Mouse (Mus musculus) hindbrain, embryonic 15.5 days (tissue): ENCODE data around the gene Atp11a. TPM values are rescaled to one million over a fixed set of nuclear protein-coding genes. Genes with fewer than 3 reads are reported as not detected.

ENCODE experiments used
- ATAC-seq: fragments of 200-750 bp; cut with Nextera tagmentation; 2 replicates; pipeline ENCODE4 v1.8.0; 2017; ENCODE audit warnings: low read depth, moderate number of reproducible peaks, moderate TSS enrichment; ENCODE audit not compliant: low FRiP score
- H3K27ac ChIP-seq: fragments of 300-500 bp; sonication (generic); replicated peaks from 2 replicates; pipeline ENCODE4 v1.5.1; 2015; ENCODE audit warnings: mild to moderate bottlenecking, inconsistent platforms
- H3K27me3 ChIP-seq: fragments of 300-500 bp; sonication (generic); 2 replicates; pipeline ENCODE4 v1.6.1; 2015; ENCODE audit warnings: control low read depth, inconsistent platforms
- H3K36me3 ChIP-seq: fragments of 300-500 bp; sonication (generic); 2 replicates; pipeline ENCODE4 v1.6.1; 2015; ENCODE audit warnings: control low read depth, inconsistent platforms
- H3K4me1 ChIP-seq: fragments of 300-500 bp; sonication (generic); replicated peaks from 2 replicates; pipeline ENCODE4 v1.6.1; 2015; ENCODE audit warnings: control low read depth, inconsistent platforms
- H3K4me2 ChIP-seq: fragments of 300-500 bp; sonication (generic); 2 replicates; pipeline ENCODE4 v1.6.1; 2015; ENCODE audit warnings: moderate library complexity, mild to moderate bottlenecking, inconsistent platforms
- H3K4me3 ChIP-seq: fragments of 300-500 bp; sonication (generic); 2 replicates; pipeline ENCODE4 v1.5.1; 2015; ENCODE audit warnings: mild to moderate bottlenecking, inconsistent platforms
- H3K9ac ChIP-seq: fragments of 300-500 bp; sonication (generic); 2 replicates; pipeline ENCODE4 v1.6.1; 2015; ENCODE audit warnings: inconsistent platforms
- H3K9me3 ChIP-seq: fragments of 300-500 bp; sonication (generic); 2 replicates; pipeline ENCODE4 v1.6.1; 2016; ENCODE audit warnings: control low read depth, inconsistent platforms
- WGBS: fragments of 180-500 bp; shearing (Covaris S2); methylation state at CpG from one replicate; pipeline ENCODE4 v1.1.7; 2015; 5-methylcytosine and 5-hydroxymethylcytosine counted together
- polyA plus RNA-seq: library from polyadenylated mRNA; unstranded; fragments of >200 nt; fragmentation: Nextera tagmentation; extraction: Ambion mirVana; gene quantifications from 2 replicates; pipeline ENCODE4 v1.2.1, GENCODE M21; 2015

Gene Atp11a
- polyA plus RNA-seq, 1 experiment from 2014 or later: 14.1 TPM

- Histone ChIP-seq H3K27ac (no peak overlapping the region), H3K4me2 (no peak overlapping the region), H3K36me3 (no peaks in the 10 kb centered on the region), H3K27me3 (no peaks in the 10 kb centered on the region), H3K9me3 (no peaks in the 10 kb centered on the region), H3K4me1 (no peaks in the 10 kb centered on the region; the same call in 1 of the 2 replicates), H3K9ac (no peak overlapping the region), H3K4me3 (no peak overlapping the region)
- ATAC-seq: no peak
- WGBS: 84% methylated on average over 4 of the region's 4 CpGs
Measured at GRCm38 (mm10) chr8:12774872-12775298, 18.1 kb downstream of the Atp11a start.

GRCm38 (mm10) chr8:12775302-12775975 lies 18.6 kb downstream of the Atp11a start:
- H3K4me2 ChIP-seq: no peak overlapping the region
- no peak for ATAC-seq
- H3K4me3 ChIP-seq: no peak overlapping the region
- H3K27ac ChIP-seq: no peak overlapping the region
- no peaks in the 10 kb centered on the region for H3K27me3 ChIP-seq
- no peaks in the 10 kb centered on the region; the same call in 1 of the 2 replicates for H3K4me1 ChIP-seq
- H3K9me3 ChIP-seq: no peaks in the 10 kb centered on the region
- H3K36me3 ChIP-seq: no peaks in the 10 kb centered on the region
- H3K9ac ChIP-seq: no peak overlapping the region
- WGBS: 83% methylated on average over 9 of the region's 9 CpGs

- Histone ChIP-seq H3K27me3 (no peaks in the 10 kb centered on the region), H3K27ac (no peak overlapping the region), H3K4me1 (peaks cover 6% of the 10 kb centered on the region; the same call in 1 of the 2 replicates), H3K36me3 (no peaks in the 10 kb centered on the region), H3K4me3 (no peak overlapping the region), H3K9me3 (no peaks in the 10 kb centered on the region), H3K4me2 (no peak overlapping the region), H3K9ac (no peak overlapping the region)
- 83% methylated on average over 10 of the region's 10 CpGs for WGBS
- no peak for ATAC-seq
Measured at GRCm38 (mm10) chr8:12776166-12776565, 19.4 kb downstream of the Atp11a start.

DNA sequence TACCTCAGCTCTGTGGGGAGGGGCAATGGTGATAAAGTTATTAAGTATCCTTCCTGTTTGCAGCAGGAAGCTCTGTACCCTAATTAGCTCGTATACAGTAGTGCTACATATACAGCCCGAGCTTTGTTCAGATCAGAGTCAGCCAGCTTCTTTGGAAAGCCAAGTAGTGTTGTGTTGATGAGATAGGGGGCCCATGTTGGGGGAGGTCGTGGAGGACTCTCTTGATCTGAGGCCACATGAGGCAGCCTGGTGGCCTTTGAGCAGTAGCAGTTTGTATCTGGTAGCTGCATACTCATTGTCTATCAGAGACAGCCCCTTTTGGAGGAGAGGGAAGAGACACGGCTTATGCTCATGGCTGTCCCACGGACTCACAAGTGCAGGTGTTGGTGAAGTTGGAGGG lies 20.4 kb downstream of the Atp11a start:
- Histone ChIP-seq H3K36me3 (no peaks in the 10 kb centered on the region), H3K9ac (no peak overlapping the region), H3K4me1 (peaks cover 6% of the 10 kb centered on the region; the same call in 1 of the 2 replicates), H3K27me3 (no peaks in the 10 kb centered on the region), H3K9me3 (no peaks in the 10 kb centered on the region), H3K4me3 (no peak overlapping the region), H3K27ac (no peak overlapping the region), H3K4me2 (no peak overlapping the region)
- no peak for ATAC-seq
- WGBS: 79% methylated on average over 5 of the region's 5 CpGs

DNA sequence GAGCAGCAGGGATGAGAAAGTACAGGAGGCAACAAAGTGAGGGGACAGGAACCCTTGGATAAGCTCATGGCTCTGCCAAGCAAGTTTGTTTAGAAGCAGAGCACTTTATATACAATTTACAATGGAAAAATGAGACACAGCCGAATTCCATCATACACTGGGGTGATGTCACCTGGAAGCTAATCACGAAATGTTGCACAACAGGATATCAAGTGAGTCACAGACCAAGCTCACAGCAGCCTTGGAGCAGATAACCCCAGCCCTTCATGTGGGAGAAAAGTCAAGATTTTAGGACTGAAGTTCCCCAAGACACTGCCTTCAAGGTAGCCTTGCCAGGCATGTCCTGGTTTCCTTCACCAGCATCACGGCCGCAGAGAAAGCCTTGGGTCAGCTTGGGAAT lies 22.7 kb downstream of the Atp11a start:
- Histone ChIP-seq H3K27ac (no peak overlapping the region), H3K36me3 (no peaks in the 10 kb centered on the region), H3K9ac (no peak overlapping the region), H3K27me3 (no peaks in the 10 kb centered on the region), H3K4me1 (peaks cover 11% of the 10 kb centered on the region), H3K4me3 (no peak overlapping the region), H3K9me3 (no peaks in the 10 kb centered on the region), H3K4me2 (no peak overlapping the region)
- whole genome bisulfite sequencing: 86% methylated on average over 4 of the region's 4 CpGs
- no peak for ATAC-seq

DNA sequence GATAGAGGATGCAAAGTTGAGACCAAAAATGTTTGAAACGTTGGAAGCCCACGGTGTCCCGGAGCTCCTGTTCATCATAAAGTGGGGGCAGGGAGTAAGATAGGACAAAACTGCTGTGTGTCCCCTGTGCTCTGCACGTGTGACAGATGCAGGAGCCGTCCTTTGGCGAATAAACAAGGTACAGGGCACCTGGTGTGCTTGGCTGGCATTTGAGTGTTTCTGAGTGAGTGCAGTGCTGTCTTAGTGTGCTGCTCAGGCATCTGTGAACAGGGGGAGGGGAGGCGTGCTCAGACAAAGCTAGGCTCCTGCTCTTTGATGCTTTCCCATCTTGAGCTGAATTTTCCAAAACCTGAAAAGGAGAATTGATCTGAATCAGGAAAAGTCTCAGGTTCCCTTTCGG lies 28.7 kb downstream of the Atp11a start:
- Histone ChIP-seq H3K27ac (no peak overlapping the region), H3K9ac (no peak overlapping the region), H3K36me3 (no peaks in the 10 kb centered on the region), H3K4me2 (no peak overlapping the region), H3K4me1 (peaks cover 31% of the 10 kb centered on the region), H3K9me3 (no peaks in the 10 kb centered on the region), H3K4me3 (no peak overlapping the region), H3K27me3 (no peaks in the 10 kb centered on the region)
- 58% methylated on average over 8 of the region's 8 CpGs for WGBS
- no peak for ATAC-seq

DNA sequence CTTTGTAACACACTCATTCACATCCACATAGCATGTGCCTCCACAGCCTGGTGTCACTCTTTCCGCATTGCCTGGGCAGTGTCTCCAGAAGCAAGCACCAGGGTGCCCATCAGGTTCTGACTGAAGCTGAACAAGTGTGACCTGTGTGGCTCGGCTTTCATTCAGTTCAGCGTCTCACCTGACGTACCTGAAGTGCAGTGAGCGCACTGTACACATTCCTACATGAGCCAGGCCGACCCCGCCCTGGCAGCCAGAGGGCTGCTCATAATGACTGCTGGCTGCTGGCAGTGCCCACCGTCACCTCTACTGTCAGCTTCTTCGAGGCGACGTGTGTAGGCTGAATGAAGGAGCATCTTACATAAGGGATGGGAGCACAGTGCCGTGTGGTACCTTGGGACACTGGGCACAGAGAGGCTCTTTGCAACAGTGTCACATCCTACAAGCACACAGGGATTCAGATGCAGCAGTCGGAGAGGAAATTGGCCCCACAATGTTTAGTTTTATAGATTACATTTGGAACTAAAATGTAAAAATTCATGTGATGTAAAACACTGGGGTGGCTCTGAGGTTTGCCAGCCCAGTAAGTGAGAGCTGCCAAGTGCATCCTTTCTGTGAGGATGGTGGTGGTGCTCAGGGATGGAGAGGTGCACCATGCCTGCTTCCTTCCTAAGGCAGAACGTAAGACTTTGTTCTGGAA lies 29.6 kb downstream of the Atp11a start:
- Histone ChIP-seq H3K4me1 (peaks cover 25% of the 10 kb centered on the region), H3K27me3 (no peaks in the 10 kb centered on the region), H3K9ac (no peak overlapping the region), H3K27ac (no peak overlapping the region), H3K4me2 (no peak overlapping the region), H3K9me3 (no peaks in the 10 kb centered on the region), H3K4me3 (no peak overlapping the region), H3K36me3 (no peaks in the 10 kb centered on the region)
- ATAC-seq: 0 out of 2 replicates have a peak, but pooled peaks have one; percentile 16
- 80% methylated on average over 14 of the region's 14 CpGs for WGBS

DNA sequence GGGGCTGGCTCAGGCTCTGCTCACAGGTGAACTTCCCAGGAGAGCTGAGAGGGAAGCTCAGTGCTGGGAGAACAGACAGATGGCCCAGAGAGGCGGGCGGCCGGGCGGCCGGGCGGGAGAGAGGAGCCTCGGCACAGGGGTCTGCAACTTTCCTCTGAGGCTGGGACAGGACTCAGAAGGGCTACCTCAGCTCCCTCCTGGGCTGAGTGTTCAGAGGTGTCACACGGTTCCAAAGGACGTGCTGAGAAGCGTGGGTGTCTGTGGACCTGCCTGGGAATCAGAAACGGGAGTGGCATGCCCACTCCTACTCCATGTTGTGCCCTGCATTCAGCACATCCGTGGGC lies 30.1 kb downstream of the Atp11a start:
- Histone ChIP-seq H3K27me3 (no peaks in the 10 kb centered on the region), H3K36me3 (no peaks in the 10 kb centered on the region), H3K9me3 (no peaks in the 10 kb centered on the region), H3K4me1 (peaks cover 25% of the 10 kb centered on the region), H3K9ac (no peak overlapping the region), H3K4me3 (no peak overlapping the region), H3K27ac (no peak overlapping the region), H3K4me2 (no peak overlapping the region)
- no peak for ATAC-seq
- WGBS: 72% methylated on average over 12 of the region's 12 CpGs

GRCm38 (mm10) chr8:12787427-12787826 lies 30.6 kb downstream of the Atp11a start:
- H3K4me3 ChIP-seq: no peak overlapping the region
- no peak for ATAC-seq
- no peaks in the 10 kb centered on the region for H3K36me3 ChIP-seq
- 46% methylated on average over 8 of the region's 8 CpGs for WGBS
- H3K4me2 ChIP-seq: no peak overlapping the region
- no peaks in the 10 kb centered on the region for H3K27me3 ChIP-seq
- H3K9ac ChIP-seq: no peak overlapping the region
- H3K27ac ChIP-seq: no peak overlapping the region
- no peaks in the 10 kb centered on the region for H3K9me3 ChIP-seq
- H3K4me1 ChIP-seq: peaks cover 25% of the 10 kb centered on the region

DNA sequence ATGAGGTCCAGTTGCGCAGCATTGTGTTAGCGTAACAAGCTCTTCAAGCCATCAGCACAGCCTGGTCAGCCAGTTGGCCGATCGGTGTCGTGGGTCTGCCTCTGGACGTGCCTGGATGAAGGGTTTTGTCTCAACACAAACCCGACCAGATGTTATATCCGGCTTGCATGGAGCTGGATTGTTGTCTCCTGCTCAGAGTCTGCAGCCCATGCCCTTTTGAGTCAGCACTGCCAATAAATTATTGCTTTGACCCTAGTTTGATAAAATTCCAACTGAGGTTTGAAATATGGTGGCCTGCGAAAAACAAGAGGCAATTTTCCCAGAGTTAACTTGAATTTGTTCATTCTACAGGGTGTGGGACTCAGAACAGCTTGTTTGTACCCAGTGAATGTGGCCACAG lies 31.9 kb downstream of the Atp11a start:
- Histone ChIP-seq H3K9me3 (no peaks in the 10 kb centered on the region), H3K27ac (no peak overlapping the region), H3K4me3 (no peak overlapping the region), H3K36me3 (no peaks in the 10 kb centered on the region), H3K9ac (no peak overlapping the region), H3K27me3 (no peaks in the 10 kb centered on the region), H3K4me1 (peaks cover 27% of the 10 kb centered on the region), H3K4me2 (no peak overlapping the region)
- no peak for ATAC-seq
- WGBS: 83% methylated on average over 9 of the region's 9 CpGs

DNA sequence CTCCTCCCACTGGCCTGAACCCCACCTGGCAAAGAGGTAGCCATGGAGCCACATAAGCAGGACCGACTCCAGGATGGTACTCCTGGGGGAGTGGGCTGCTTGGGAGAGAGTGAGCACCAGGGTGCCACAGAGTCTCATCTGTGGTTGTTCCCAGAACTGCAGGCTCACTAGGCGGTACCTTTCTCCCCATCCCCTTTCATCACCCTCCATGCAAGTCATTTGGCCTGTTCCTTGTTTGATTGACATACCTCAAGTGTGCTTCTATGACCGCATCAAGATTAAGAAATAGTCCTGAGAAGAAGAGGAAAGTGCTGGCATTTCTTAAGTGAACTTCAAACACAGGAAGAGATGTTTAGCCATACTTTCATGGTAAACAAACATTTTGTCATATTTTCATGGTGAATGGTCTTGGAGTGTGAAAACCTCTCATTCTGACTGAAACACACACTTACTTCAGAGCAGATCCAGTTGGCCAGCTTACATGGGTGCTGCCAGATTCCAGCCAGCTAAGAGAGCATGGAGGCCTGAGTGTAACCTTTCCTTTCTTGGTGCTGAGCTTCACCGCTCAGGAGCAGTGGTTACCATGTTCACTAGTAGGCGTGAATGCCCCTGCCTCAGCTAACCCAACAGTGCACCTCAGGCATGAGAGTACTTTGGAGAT lies 38.3 kb downstream of the Atp11a start:
- H3K27me3 ChIP-seq: no peaks in the 10 kb centered on the region
- WGBS: 94% methylated on average over 5 of the region's 5 CpGs
- no peak overlapping the region for H3K27ac ChIP-seq
- no peak for ATAC-seq
- no peak overlapping the region for H3K4me2 ChIP-seq
- H3K36me3 ChIP-seq: no peaks in the 10 kb centered on the region
- peaks cover 13% of the 10 kb centered on the region for H3K4me1 ChIP-seq
- H3K4me3 ChIP-seq: no peak overlapping the region
- H3K9me3 ChIP-seq: no peaks in the 10 kb centered on the region
- H3K9ac ChIP-seq: no peak overlapping the region

GRCm38 (mm10) chr8:12799099-12799498 lies 42.3 kb downstream of the Atp11a start:
- no peak for ATAC-seq
- Histone ChIP-seq H3K27me3 (no peaks in the 10 kb centered on the region), H3K4me3 (no peak overlapping the region), H3K9ac (no peak overlapping the region), H3K27ac (no peak overlapping the region), H3K4me1 (peaks cover 23% of the 10 kb centered on the region), H3K36me3 (no peaks in the 10 kb centered on the region), H3K9me3 (no peaks in the 10 kb centered on the region), H3K4me2 (no peak overlapping the region)
- 64% methylated on average over 6 of the region's 6 CpGs for WGBS
